In genomic region chr1:34387346-34388327, GRCm38 (mm10) we compare ENCODE assay signal across 10 mouse cellular contexts. TPM values are rescaled to one million over a fixed set of nuclear protein-coding genes. Genes with fewer than 3 reads are reported as not detected.
DNase-seq lines count a peak whose midpoint lies in the region; ATAC-seq and TF ChIP-seq lines count a peak whose summit lies in the region.
"Had no signal": no experiment of that assay in that cellular context is flagged by ENCODE, and none has a peak within 500 bp of the region (broad histone marks: within the 10 kb centered on the region; RNA-seq: fewer than 3 reads in every experiment).

No protein-coding gene starts in this region.

- no peak overlapping the region for H3K4me2 ChIP-seq in heart, embryonic 12.5 days
- H3K4me2 ChIP-seq: heart, embryonic 13.5 days had no signal

- WGBS in liver, adult 2 months = 41% methylated on average over 12 of the region's 12 CpGs
- WGBS in heart, embryonic 12.5 days = 61% methylated on average over 12 of the region's 12 CpGs

- H3K79me2 ChIP-seq in liver, adult 2 months (ENCODE audit: control insufficient read depth, insufficient read depth, low read length) = no peaks in the 10 kb centered on the region

- H3K9ac ChIP-seq in liver, adult 2 months (ENCODE audit: low read depth, low read length) = no peak overlapping the region
- no peak overlapping the region for H3K9ac ChIP-seq in heart, embryonic 12.5 days
- H3K9ac ChIP-seq: heart, embryonic 13.5 days had no signal

- no peaks in the 10 kb centered on the region for H3K36me3 ChIP-seq in liver, adult 2 months (ENCODE audit: control insufficient read depth, insufficient read depth, low read length)
- H3K36me3 ChIP-seq in heart, embryonic 12.5 days = no peaks in the 10 kb centered on the region
- H3K36me3 ChIP-seq: heart, embryonic 13.5 days had no signal

- no peaks in the 10 kb centered on the region for H3K9me3 ChIP-seq in heart, embryonic 12.5 days (replicated peaks)
- H3K9me3 ChIP-seq: heart, embryonic 13.5 days had no signal

- peaks cover 9% of the 10 kb centered on the region for H3K4me1 ChIP-seq in liver, adult 2 months (ENCODE audit: control insufficient read depth, insufficient read depth, low read length)
- peaks cover 4% of the 10 kb centered on the region; the same call in 1 of the 2 replicates for H3K4me1 ChIP-seq in heart, embryonic 12.5 days (replicated peaks)

- no peak overlapping the region for H3K4me3 ChIP-seq in liver, adult 2 months (ENCODE audit: insufficient read depth, low read depth, low read length)
- H3K4me3 ChIP-seq in heart, embryonic 12.5 days = no peak overlapping the region
- H3K4me3 ChIP-seq: heart, embryonic 13.5 days had no signal

- peak; percentile 97 for DNase-seq in liver, adult 2 months (ENCODE audit: extremely low read depth, low read depth, low spot score)
- no peak for DNase-seq in liver
- DNase-seq in cerebellum, adult 9-11 months = peak; percentile 82
- peak; percentile 34 for DNase-seq in retina, postnatal 1 day
- DNase-seq in thymus, postnatal 0 days (ENCODE audit: low spot score) = no peak
- DNase-seq: kidney, adult 8-10 months; thymus, postnatal 25 days had no signal

- H3K27me3 ChIP-seq in liver, adult 2 months (ENCODE audit: control insufficient read depth, insufficient read depth, low read length) = no peaks in the 10 kb centered on the region
- H3K27me3 ChIP-seq in heart, embryonic 12.5 days (replicated peaks) = no peaks in the 10 kb centered on the region
- H3K27me3 ChIP-seq: heart, embryonic 13.5 days had no signal

- no peak for TF ChIP-seq POLR2A in liver, adult 2 months (IDR thresholded peaks at IDR 0.05; ENCODE audit: extremely low read depth, insufficient read depth, low read length)

- TF ChIP-seq CTCF in liver, adult 2 months (IDR thresholded peaks at IDR 0.05; ENCODE audit: low read depth, low read length) = no peak

- peak overlapping the region; percentile 46 for H3K27ac ChIP-seq in liver, adult 2 months (replicated peaks; ENCODE audit: insufficient read depth, low read depth, low read length)
- H3K27ac ChIP-seq in heart, embryonic 12.5 days (ENCODE audit: poor library complexity, severe bottlenecking) = no peak overlapping the region

- 0 out of 2 replicates have a peak, but pooled peaks have one; percentile 22 for ATAC-seq in heart, embryonic 12.5 days (ENCODE audit: insufficient number of reproducible peaks, low FRiP score)
- no peak for ATAC-seq in megakaryocyte-erythroid progenitor cell, adult 5-6 weeks (replicated peaks; ENCODE audit: low FRiP score, low TSS enrichment, poor library complexity, severe bottlenecking)

RNA-seq across cellular contexts. Expression of gene Ccdc115, which starts 51.8 kb away (rescaled TPM):
- 12.1 and 13.5 TPM in 2 replicates for total RNA-seq in liver, adult 2 months (2014; rRNA removed)
- 10.7 and 12.9 TPM in 2 replicates for polyA plus RNA-seq in liver, adult 2 months (2012; rRNA removed)
- polyA plus RNA-seq in heart, embryonic 12.5 days (2016; fragmentation: Nextera tagmentation; extraction: Ambion mirVana) = 45.9 and 46.6 TPM in 2 replicates
- 35.9 and 38.8 TPM in 2 replicates for total RNA-seq in megakaryocyte-erythroid progenitor cell, adult 5-6 weeks (2014; fragmentation: Nextera tagmentation)
- total RNA-seq in megakaryocyte-erythroid progenitor cell, adult 5-6 weeks (2017) = 42.1 and 45.4 TPM in 2 replicates
- 52.3 and 54.7 TPM in 2 replicates for polyA plus RNA-seq in thymus, postnatal 0 days (2015; fragmentation: Nextera tagmentation; extraction: Ambion mirVana)

RNA-seq across cellular contexts. Expression of gene Imp4, which starts 52.0 kb away (rescaled TPM):
- 11.2 and 17.0 TPM in 2 replicates for total RNA-seq in liver, adult 2 months (2014; rRNA removed)
- polyA plus RNA-seq in liver, adult 2 months (2012; rRNA removed) = 32.1 and 36.2 TPM in 2 replicates
- 65.9 and 74.8 TPM in 2 replicates for polyA plus RNA-seq in heart, embryonic 12.5 days (2016; fragmentation: Nextera tagmentation; extraction: Ambion mirVana)
- 55.7 and 74.9 TPM in 2 replicates for total RNA-seq in megakaryocyte-erythroid progenitor cell, adult 5-6 weeks (2014; fragmentation: Nextera tagmentation)
- total RNA-seq in megakaryocyte-erythroid progenitor cell, adult 5-6 weeks (2017) = 27.2 and 31.5 TPM in 2 replicates
- polyA plus RNA-seq in thymus, postnatal 0 days (2015; fragmentation: Nextera tagmentation; extraction: Ambion mirVana) = 98.7 and 108 TPM in 2 replicates

Comparison
In these comparisons a context has a peak if more than half of its experiments do, and no peak if none do; other contexts are left out.
1. DNase-seq: peak in liver, adult 2 months (single experiment), cerebellum, adult 9-11 months (single experiment) and retina, postnatal 1 day (single experiment); none in liver (single experiment) and thymus, postnatal 0 days (single experiment).